Mouse (Mus musculus) liver (tissue): ENCODE results near the gene Calm3.

Source experiments
- DNase-seq: peaks from one replicate; pipeline ENCODE4 v3.0.0-alpha.2; 2020; ENCODE audit warnings: mixed read lengths

Gene Calm3

DNA sequence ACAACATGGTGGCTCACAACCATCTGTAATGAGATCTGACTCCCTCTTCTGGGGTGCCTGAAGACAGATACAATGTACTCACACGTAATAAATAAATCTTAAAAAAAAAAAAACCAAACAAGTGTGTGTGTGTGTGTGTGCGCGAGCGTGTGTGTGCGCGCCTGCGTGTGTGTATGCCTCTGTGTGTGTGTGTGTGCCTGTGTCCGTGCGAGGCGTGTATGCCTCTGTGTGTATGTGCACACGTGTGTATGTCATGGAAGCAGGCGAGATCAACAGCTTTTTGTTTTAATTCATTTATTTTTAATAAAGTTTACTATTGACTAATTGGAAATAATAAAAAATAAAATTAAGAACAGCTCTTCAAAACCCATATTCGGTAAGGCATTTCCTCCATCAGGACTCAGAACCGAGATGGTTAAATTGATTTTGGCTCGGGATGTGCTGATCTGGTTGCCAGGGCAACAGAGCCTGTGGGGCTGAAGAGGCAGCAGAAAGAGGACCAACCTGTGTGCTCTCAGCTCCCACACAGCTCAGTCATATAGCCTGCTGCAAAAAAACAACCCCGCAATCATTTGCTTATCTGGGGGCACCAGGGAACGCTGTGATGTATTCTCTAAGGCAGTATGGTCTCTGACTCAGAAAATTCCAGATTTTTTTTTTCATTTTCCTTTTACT lies 14.3 kb upstream of the Calm3 start:
- DNase-seq: no peak

DNA sequence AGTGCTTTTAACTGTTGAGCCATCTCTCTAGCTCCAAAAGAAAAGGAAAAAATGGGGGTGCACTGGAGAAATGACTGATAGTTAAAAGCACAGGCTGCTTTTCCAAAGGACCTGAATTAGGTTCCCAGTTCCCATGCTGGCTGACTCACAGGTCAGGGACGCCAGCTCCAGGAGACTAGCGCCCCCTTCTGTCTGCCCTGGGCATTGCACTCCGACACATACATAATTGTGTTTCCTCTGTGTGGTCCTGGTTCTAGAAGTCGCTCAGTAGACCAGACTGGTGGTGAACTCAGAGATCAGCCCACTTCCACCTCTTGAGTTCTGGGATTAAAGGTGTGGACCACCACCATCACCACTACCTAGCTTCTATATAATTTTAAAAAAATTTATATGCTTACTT lies 13.4 kb upstream of the Calm3 start:
- DNase-seq: peak; percentile 54

DNA sequence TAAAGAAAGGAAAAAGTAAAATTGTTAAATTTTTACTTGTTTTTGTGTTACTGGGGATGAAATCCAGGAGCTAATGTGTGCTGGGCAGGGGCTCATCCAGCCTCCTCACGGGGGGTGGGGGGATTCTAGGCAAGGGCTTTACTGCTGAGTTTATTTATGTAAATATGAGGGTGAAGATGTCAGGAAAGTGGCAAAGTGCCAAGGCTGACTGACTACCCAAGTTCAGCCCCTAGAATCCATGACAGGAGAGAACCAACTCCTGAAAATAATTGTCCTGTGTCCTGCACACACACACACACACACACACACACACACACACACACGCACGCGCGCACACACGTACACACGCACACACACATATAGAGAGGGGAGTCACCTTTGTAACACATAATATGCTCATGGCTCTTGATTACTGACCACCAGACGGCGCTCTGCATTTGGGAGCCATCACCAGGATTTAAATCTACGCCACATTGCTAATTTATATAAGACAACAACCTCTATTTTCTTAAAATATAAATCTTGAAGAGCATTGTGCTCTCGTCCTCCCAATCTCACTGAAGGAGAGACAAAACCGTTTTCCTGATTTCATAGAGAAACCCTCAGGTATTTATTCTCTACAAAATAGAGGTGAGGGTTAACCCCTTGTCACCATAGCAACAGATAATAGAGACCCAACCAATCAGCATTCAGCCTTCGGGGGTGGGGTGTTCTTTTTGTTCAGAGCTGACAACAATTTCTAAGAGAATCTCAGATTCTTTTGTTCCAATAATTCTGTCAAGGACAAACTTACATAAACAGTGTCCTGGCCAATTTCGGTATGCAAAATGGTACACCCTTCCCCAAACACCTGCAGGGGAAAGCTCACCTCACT lies 9.0 kb upstream of the Calm3 start:
- peak; percentile 55 for DNase-seq

GRCm38 (mm10) chr7:16931968-16932627 lies 8.2 kb upstream of the Calm3 start:
- DNase-seq: peak; percentile 81

GRCm38 (mm10) chr7:16930850-16931249 lies 6.9 kb upstream of the Calm3 start:
- DNase-seq: peak; percentile 69

- DNase-seq: no peak
Measured at GRCm38 (mm10) chr7:16928341-16928740, 4.4 kb upstream of the Calm3 start.

DNA sequence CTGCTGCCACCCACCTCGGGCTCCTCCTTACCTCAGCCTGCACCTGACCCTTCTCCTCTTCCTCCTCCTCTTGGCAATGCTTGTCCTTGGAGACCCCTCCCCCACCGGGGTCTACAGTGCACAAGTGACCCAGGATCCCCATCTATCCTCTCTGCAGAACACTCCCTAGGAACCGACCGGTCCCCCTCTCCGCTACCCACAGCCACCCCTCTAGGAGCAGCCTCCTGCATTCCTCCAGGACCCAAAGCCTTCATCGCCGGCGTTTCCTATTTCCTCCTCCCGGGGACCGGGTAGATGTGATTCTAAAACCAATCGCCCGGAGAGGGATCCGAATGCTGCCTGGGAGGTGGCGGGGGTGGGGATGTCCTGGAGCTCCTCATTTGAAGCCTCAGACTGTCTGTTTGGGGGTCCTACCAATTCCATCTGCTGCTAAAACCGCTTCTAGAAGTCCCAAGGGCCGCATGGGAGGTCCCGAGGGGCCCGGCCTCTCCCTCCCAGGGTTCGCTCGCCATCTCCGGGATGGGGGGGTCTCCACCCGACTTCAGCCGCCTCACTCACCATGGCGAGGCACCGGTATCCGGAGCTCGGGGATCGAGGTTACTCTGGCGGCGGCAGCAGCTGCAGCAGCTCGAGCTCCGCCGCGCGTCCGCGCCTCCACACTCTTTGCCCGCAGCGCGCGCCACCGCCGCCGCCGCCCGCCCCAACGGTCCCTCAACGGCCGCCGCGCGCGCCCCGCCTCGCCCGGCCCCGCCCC lies 454 bp downstream of the Calm3 start:
- no peak for DNase-seq

GRCm38 (mm10) chr7:16922360-16922973 lies 1.4 kb downstream of the Calm3 start:
- peak; percentile 71 for DNase-seq

DNA sequence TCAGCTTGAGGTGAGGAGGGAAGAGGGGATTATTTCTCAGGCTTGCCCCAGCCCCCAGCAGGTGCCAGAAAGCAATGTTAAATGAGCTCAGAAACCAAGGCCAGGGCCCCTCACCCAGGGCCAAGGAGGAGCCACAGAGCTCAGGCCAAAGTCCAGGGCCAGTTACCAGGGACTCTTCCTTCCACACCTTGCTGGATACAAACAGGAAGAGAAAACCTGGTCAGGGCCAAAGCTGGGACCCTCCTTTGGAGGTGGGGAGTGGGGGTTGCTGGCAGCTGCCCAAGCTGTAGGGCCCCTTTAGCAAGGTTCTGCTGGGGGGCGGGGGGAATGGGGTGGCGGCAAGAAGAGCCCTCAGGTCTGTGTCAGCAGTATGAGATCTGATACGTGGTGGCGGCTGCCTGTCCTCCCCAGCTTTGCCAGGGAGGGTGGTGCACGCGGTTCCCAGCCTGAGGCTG lies 2.0 kb downstream of the Calm3 start:
- peak; percentile 38 for DNase-seq

GRCm38 (mm10) chr7:16920818-16921791 lies 2.8 kb downstream of the Calm3 start:
- no peak for DNase-seq

- no peak for DNase-seq
Measured at GRCm38 (mm10) chr7:16920150-16920579, 3.7 kb downstream of the Calm3 start.

DNA sequence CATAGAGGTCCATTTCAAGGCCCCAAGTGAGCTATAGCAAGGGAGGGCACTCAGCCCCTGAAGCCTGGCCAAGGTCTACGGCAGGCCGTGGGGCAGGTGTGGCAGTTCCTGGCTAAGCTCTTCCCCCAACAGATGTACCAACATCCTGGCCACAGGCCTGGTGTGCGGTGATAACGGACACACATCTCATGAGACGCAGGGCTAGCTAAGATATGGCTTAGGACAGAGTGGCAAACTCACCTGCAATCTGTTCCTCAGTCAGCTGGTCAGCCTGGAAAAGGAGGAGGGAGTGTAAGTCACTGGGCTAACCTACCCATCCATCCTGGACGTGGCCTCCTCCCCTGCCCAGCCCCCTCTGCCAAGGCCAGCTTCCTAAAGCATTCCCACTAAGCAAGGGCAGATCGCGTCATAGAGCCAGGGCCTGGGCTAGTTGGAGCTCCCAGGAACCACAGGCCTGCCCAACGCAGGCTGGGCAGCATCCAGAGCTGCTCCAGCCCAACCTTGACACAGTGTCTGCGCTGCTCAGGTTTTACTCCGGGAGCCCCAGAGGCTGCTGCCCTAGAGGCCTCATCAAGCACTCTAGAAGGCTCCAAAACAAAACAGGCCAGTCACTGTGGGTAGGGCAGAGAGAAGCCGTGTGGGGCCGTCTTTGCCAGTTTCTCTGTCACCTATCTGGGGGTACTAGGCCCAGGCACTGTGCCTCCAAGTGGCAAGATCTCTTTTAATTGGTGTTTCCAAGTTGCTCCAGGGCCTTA lies 4.3 kb downstream of the Calm3 start:
- peak; percentile 56 for DNase-seq

GRCm38 (mm10) chr7:16918670-16919069 lies 5.2 kb downstream of the Calm3 start:
- DNase-seq: no peak

DNA sequence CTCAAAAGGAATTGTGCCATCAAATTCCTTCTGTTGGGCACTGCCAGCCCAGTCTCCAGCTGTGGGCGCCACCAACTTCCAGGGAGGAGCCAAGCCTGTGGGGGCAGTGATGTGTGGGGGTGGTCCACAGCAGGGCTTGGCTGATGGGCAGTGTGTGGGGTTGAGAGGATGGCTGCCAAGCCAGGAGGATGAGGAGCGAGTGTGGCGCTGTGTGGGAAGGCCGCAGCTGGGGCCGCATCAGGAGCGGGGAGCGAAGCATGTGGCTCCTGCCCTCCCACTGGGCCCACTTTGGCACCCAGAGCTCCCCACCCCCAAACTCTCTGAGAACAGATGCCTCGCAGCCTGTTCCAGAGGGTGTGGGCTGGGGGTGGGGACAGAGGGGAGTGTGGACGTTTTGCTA lies 5.9 kb downstream of the Calm3 start:
- DNase-seq: no peak

DNA sequence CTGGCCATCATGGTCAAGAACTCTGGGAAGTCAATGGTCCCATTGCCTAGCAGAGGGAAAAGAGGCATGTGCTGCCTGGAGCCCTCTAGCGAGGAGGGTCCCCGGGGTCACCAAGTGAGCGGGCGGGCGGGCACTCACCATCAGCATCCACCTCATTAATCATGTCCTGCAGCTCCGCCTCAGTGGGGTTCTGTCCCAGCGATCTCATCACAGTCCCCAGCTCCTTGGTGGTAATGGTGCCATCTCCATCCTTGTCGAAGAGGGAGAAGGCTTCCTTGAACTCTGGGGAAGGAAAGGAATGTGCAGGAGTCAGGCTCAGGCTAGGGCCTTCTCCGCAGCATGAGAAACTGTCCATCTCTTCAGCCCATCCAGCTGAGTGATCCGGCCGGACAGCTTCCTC lies 6.5 kb downstream of the Calm3 start:
- no peak for DNase-seq

- DNase-seq: no peak
Measured at GRCm38 (mm10) chr7:16916342-16917265, 7.3 kb downstream of the Calm3 start.

DNA sequence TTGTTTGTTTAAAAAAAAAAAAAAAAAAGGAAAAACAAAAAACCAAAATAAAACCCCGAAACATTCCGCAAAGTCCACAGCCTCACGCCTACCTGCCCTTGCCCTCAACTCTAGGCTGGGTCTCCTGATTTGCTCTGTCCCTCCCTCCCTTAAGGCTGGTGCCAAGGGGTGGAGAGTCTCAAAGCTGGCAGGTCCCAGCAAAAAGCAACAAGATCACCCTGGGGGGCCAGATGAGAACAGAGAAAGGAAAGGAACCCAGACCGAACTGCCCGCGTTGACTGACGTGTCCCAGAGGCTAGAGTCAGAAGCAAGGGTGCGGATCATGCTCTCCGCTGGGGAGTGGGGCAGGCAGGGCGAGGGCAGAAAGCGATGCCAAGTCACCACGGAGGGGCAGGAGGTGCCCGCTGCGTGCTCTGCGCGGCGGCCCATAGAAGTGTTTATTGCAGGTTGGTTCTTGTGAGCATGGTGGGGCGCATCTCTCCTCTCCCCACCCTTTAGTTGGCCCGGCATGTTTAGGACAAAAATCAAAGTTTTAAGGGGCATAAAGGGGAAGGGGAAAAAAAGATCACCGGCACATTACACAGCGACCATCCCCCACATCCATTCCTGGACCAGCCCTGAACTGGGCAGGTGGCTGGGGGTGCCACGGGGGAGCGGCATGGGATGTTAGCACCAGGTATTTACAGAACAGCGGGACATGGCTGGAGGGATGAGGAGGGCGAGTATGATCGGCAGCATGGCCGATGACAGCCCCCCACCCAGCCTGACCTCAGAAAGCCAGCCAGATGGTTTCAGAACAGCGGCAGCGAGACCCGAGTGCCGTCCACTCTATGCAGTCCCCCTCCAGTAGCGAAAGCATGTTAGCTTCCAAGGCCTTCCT lies 8.2 kb downstream of the Calm3 start:
- no peak for DNase-seq
